Mouse (Mus musculus): ENCODE measurements around the gene Sbsn.

- TF ChIP-seq CTCF (IDR thresholded peaks at IDR 0.05; ENCODE audit: low read depth, low read length) (no peak), GATA2 (IDR thresholded peaks at IDR 0.05; ENCODE audit: borderline replicate concordance, low read depth, low read length) (no peak), TAL1 (conservative IDR thresholded peaks at IDR 0.05; ENCODE audit: low read depth, low read length) (no peak), POLR2AphosphoS5 (IDR thresholded peaks at IDR 0.05; ENCODE audit: insufficient replicate concordance, low read depth, low read length) (no peak)
Measured at GRCm38 (mm10) chr7:30711942-30712341, 39.3 kb upstream of the Sbsn start, which contains the start of gene Atp4a.

Data from G1E (cell line).